Mouse (Mus musculus) heart, postnatal 10 days (tissue): ENCODE measurements around the gene Rab33b. TPM values are rescaled to one million over a fixed set of nuclear protein-coding genes. Genes with fewer than 3 reads are reported as not detected.
"Not testable (repeated sequence)": the region's sequence is repeated elsewhere in the genome, so short reads cannot be mapped to it uniquely, and the experiment has no call there.

ENCODE experiments used
- DNase-seq, 2 experiments: peaks; one replicate each; pipeline ENCODE4 v3.0.0; 2021
- intact Hi-C: fragments of 180-260 bp; cut with DNase I; formaldehyde crosslinking; loops from one replicate; pipeline ENCODE4 v1.15.1; 2025
- total RNA-seq, 2 experiments: library from RNA; stranded (reverse); gene quantifications; 2 replicates each; pipeline ENCODE4 v1.2.3; 2021

The Rab33b gene
- total RNA-seq: 10 to 100 TPM in 1 of 2 experiments, 1 to 10 TPM in 1; 9.8 to 13.9 TPM

GRCm38 (mm10) chr3:51483741-51484359, at the start of gene Rab33b:
Rab33b (plus strand) TSS chr3:51483920.
- peak; percentile 97 to 98 for DNase-seq
- intact Hi-C loops: loop anchor here (10.0 kb wide), 2 partner anchors 621 to 1981 kb away; partner anchors contain the start of genes Maml3, Nhlrc3 and Proser1

GRCm38 (mm10) chr3:51434364-51434763, 49.4 kb upstream of the Rab33b start:
- intact Hi-C loops: not testable (repeated sequence)

GRCm38 (mm10) chr3:51434871-51435595, 48.7 kb upstream of the Rab33b start:
- no peak for DNase-seq
- intact Hi-C loops: no loop called here

More at GRCm38 (mm10) chr3:51434364-51434763, 49.4 kb upstream of the Rab33b start:
- not testable (repeated sequence) for DNase-seq

GRCm38 (mm10) chr3:51468530-51468929, 15.2 kb upstream of the Rab33b start:
- intact Hi-C loops: no loop called here
- DNase-seq: no peak

- no peak for DNase-seq
- intact Hi-C loops: no loop called here
Observed at GRCm38 (mm10) chr3:51475706-51476105, 8.0 kb upstream of the Rab33b start.

- intact Hi-C loops: loop anchor here (2.0 to 10.0 kb wide), 3 partner anchors 173 to 1985 kb away; partner anchors contain the start of genes Maml3, Nhlrc3 and Proser1
- no peak for DNase-seq
Observed at GRCm38 (mm10) chr3:51479893-51480292, 3.8 kb upstream of the Rab33b start.

- intact Hi-C loops: loop anchor here (2.0 to 10.0 kb wide), 3 partner anchors 172 to 1984 kb away; partner anchors contain the start of genes Maml3, Nhlrc3 and Proser1
- peak; percentile 54 to 77 for DNase-seq
Observed at GRCm38 (mm10) chr3:51481059-51481458, 2.7 kb upstream of the Rab33b start.

- intact Hi-C loops: loop anchor here (2.0 to 10.0 kb wide), 3 partner anchors 171 to 1983 kb away; partner anchors contain the start of genes Maml3, Nhlrc3 and Proser1
- no peak for DNase-seq
Observed at GRCm38 (mm10) chr3:51481881-51482280, 1.8 kb upstream of the Rab33b start.

GRCm38 (mm10) chr3:51482781-51483180, 939 bp upstream of the Rab33b start:
- intact Hi-C loops: loop anchor here (10.0 kb wide), 2 partner anchors 622 to 1982 kb away; partner anchors contain the start of genes Maml3, Nhlrc3 and Proser1
- no peak for DNase-seq

- DNase-seq: no peak
- intact Hi-C loops: loop anchor here (10.0 kb wide), 2 partner anchors 620 to 1980 kb away; partner anchors contain the start of genes Maml3, Nhlrc3 and Proser1
Observed at GRCm38 (mm10) chr3:51484370-51484769, 650 bp downstream of the Rab33b start.

GRCm38 (mm10) chr3:51485347-51485746, 1.6 kb downstream of the Rab33b start:
- no peak for DNase-seq
- intact Hi-C loops: loop anchor here (5.0 to 10.0 kb wide), 3 partner anchors 72 to 1979 kb away; partner anchors contain the start of genes Maml3, Nhlrc3 and Proser1

- intact Hi-C loops: loop anchor here (5.0 to 10.0 kb wide), 3 partner anchors 71 to 1978 kb away; partner anchors contain the start of genes Maml3, Nhlrc3 and Proser1
- DNase-seq: peak in 1 of 2 experiments; percentile 9
Observed at GRCm38 (mm10) chr3:51486491-51487195, 2.9 kb downstream of the Rab33b start.

- no peak for DNase-seq
- intact Hi-C loops: no loop called here
Observed at GRCm38 (mm10) chr3:51490088-51490753, 6.5 kb downstream of the Rab33b start.

GRCm38 (mm10) chr3:51493272-51493838, 9.6 kb downstream of the Rab33b start:
- peak; percentile 43 to 48 for DNase-seq

GRCm38 (mm10) chr3:51494466-51494865, 10.7 kb downstream of the Rab33b start:
- intact Hi-C loops: no loop called here

More at GRCm38 (mm10) chr3:51493272-51493838, 9.6 kb downstream of the Rab33b start:
- intact Hi-C loops: no loop called here

GRCm38 (mm10) chr3:51495646-51496045, 11.9 kb downstream of the Rab33b start:
- intact Hi-C loops: no loop called here

More at GRCm38 (mm10) chr3:51494466-51494865, 10.7 kb downstream of the Rab33b start:
- no peak for DNase-seq

GRCm38 (mm10) chr3:51497978-51498377, 14.3 kb downstream of the Rab33b start:
- no peak for DNase-seq
- intact Hi-C loops: no loop called here

More at GRCm38 (mm10) chr3:51495646-51496045, 11.9 kb downstream of the Rab33b start:
- no peak for DNase-seq

- no peak for DNase-seq
- intact Hi-C loops: no loop called here
Observed at GRCm38 (mm10) chr3:51498659-51499058, 14.9 kb downstream of the Rab33b start.

- no peak for DNase-seq
- intact Hi-C loops: no loop called here
Observed at GRCm38 (mm10) chr3:51499876-51500275, 16.2 kb downstream of the Rab33b start.
